Mouse (Mus musculus) left cerebral cortex, postnatal 10 days (tissue): Measurements from ENCODE around the gene Rcan2. TPM values are rescaled to one million over a fixed set of nuclear protein-coding genes. Genes with fewer than 3 reads are reported as not detected.

Source experiments
- DNase-seq, 2 experiments: peaks; one replicate each; pipeline ENCODE4 v3.0.0; 2021 to 2022; ENCODE audit warnings: low spot score in 2 of 2, mixed read lengths in 1 of 2; ENCODE audit errors: extremely low spot score in 1 of 2
- intact Hi-C: fragments of 180-260 bp; cut with DNase I; formaldehyde crosslinking; loops from one replicate; pipeline ENCODE4 v1.15.1; 2025
- total RNA-seq, 2 experiments: library from RNA; stranded (reverse); gene quantifications; 2 replicates each; pipeline ENCODE4 v1.2.3; 2021

Gene Rcan2
- total RNA-seq, 2 experiments from 2014 or later = 65.5 to 70.4 TPM

DNA sequence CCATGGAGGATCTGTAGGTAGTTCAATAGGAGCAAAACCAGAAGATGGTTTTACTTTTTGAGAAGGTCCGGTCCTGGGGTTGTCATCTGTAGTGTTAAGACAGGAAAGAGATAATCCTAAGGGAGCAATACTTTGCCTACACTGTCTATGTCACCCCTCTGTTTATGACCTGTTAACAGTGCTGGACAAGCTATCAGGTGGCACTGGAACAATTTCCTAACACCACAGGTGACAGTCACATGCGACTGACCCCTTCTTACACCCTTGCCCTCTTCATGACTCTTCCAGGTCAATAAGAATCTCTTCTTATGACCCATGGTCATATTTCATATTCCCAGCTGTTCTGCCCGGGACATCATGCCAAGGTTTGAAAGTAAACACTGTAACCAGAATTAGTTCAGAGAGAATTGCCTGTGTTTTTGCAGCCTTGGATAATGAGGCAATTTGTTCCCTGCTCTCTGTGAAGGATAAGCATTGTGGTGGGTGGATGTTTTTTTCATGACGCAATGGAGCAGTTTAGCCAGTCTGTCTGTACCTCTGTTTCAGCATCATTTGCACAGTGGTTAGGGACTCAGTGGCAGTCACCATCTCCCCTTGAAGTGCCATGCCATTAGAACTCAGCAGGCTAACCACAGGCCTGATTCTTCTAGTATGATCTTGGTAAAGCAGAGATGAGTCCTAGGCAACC lies 98.4 kb downstream of the Rcan2 start:
- no peak for DNase-seq
- intact Hi-C loops = no loop called here

DNA sequence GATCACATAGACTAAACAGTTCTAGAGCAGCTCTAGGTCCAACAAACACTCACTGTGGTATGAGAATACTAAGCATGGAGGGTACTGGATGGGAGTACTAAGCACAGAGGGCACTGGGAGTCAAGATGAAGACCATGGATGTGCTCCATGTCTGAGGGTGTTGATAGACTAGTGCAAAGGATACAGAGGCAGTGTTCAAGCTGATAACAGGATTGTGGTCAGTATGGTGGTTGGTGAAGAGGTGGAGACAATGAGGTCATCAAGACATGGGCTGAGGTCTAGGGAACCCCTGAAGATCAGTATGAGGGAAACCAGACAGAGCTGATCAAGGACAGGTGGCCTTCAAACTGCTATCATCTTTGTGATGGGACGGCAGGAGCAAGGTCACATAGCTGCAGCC lies 99.0 kb downstream of the Rcan2 start:
- intact Hi-C loops = no loop called here
- no peak for DNase-seq

DNA sequence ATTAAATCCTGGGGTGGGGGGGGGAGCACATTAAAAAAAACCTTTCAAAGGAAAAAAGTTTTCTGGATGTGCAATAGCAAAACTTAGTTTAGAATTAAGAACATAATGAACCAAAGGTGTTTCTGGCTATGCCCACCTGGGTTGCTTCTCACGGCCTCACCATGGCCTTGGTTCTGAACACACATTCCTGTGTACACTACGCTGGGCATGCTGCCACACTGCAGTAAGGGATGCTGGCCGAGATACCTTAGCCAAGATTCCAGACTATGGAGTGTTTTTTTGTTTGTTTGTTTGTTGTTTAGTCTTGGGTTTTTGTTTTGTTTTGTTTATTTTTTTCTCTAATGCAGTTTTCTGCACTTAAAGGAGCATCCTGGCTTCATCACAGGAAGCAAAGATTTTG lies 100.3 kb downstream of the Rcan2 start:
- intact Hi-C loops = no loop called here
- DNase-seq = no peak

DNA sequence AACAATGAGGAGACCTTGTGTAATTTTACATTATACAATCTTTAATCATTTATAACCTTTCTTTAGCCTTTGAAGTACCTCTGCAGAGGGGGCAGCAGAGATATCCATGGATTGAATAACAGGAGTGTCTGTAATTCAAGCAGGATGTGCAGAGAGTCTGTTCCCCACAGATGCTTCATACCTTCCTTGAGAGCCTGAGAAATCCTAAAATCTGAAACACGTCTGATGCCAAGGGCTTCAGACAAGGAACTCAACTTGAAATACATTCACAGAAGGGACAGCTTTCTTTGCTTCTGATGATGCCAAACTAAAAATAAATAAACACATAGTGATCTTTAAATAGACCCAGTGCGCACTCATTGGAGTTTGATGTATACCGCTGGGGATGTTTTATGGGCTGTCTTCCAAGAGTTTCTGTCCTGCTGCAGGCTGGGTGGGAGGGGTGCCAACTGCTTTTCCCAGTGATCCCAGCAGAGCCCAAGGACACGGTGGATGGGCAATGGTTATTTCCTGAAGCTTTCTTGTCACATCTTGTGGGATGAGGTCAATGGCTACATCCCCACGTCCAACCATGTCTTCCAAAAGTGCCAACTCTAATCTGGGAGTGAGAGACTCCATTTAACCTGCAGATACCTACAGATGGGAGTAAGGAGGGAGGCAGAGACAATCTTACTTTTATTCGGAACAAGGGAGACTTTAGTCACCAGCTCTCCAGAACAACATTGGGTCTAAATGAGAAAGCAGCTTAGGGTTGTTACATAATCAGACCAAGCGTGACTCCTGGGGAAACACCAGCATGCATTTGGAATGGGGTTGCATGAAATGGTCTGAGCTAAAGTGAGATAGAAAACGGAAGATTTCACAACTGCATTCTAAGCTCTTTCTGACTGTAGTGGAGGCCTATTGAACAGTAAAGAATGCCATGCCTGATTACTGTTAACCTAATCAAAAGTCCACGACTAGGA lies 102.9 kb downstream of the Rcan2 start:
- DNase-seq = peak in 1 of 2 experiments; percentile 31
- intact Hi-C loops = no loop called here

DNA sequence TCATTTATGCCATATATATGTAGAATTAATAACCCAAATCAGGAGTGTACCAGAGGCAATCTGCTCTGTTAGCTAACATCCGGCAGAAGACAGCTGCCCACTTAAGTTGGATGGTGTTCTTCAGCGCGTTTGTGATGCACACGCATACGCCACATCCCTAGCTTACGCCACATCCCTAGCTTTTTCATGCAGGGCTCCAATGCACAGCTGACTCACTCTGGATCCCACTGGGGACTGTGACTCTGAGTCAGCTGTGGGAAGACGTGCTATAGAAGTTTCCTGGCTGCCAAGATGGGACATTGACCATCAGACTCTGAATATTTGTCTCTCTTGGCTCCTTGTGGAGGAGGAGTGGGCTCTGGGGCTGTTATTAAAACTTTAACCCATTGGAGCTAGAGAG lies 103.7 kb downstream of the Rcan2 start:
- intact Hi-C loops = no loop called here
- DNase-seq = no peak

DNA sequence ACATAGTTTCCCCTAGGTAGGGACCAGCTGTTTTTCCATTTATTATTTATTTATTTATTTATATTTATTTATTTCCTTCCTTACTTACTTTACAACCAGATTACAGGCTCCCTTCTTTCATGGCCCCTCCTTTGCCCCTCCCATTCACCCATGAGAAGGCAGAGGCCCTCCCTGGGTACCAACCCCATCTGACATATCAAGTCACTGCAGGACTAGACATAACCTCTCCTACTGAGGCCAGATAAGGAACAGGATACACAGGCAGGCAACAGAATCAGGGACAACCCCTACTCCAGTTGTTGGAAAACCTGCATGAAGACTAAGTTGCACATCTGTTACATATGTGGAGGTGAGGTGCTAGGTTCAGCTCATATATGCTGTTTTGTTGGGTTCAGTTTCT lies 105.6 kb downstream of the Rcan2 start:
- DNase-seq = no peak
- intact Hi-C loops = no loop called here

DNA sequence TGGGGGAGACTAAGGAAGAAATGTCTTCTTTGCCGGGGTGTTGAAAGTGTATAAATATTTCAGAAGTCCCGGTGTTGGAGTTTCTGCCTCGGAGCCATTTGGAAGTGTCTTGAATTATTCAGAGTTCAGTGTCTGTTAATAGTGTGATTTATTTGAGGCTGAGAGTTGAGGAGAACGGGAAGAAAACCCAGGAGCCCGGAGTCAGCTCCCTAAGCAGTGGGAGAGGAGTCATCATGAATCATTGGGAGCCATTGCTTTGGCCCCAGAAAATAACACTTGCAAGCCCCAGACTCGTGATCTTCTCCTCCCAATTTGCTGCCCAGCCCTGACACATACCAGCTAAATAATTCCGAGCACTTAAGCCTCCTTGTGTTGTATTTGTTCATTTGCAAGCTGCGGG lies 115.0 kb downstream of the Rcan2 start:
- no peak for DNase-seq
- intact Hi-C loops = no loop called here

DNA sequence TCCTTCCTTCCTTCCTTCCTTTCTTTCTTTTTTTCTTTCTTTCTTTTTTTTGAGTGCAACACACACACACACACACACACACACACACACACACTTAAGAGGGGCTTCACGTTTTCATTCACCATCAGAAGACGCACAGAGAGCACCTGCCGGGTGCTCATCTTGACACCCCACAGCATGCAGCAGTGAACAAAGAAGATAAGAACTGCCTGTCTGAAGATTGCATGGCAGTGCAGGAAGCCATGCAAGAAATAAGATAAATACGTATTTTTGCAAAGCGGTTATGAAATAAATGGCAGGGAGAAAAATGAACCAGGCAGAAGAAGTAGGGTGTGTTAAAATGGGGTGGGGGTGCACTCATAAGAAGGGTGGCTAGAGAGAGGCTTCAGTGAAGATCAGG lies 116.0 kb downstream of the Rcan2 start:
- no peak for DNase-seq
- intact Hi-C loops = no loop called here

GRCm38 (mm10) chr17:43929856-43930255 lies 128.7 kb downstream of the Rcan2 start:
- no peak for DNase-seq
- intact Hi-C loops = no loop called here

DNA sequence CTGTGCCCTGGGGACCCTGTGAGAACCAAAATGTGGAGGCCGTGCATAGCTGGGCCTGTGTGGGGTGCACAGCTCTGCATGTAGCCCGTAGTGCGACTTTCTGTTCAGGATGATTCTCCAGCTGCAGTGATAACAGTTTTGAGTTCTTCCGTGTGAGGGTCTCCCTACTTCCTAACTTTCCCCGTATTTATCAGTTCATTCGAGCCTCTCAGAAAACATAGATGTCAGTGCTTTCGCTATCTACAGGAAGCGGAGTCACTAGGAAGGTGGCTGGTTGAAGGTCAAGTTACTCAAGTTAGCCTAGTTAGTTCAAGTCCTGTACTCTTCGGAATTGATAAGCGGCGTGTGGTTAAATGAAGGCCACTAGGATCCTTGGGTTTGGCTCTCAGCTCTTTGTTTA lies 130.6 kb downstream of the Rcan2 start:
- intact Hi-C loops = no loop called here
- no peak for DNase-seq

DNA sequence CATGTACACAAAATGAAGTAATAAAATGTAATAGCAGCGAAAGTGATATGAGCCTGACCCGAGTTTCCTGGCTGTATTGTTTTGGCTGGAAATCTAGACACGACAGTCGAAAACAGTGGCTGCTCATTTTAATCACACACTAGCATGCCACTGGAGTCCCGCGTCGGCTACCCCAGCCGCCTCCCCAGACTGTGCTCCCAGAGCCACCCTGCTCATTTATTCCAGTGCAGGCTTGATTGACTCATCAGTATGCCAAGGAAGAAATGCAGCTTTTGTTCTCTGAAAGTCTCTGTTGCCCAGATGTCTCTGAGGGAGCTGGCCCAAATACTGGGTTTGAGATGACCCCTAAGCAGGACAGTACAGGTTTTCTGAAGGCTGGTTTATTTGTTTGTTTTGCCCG lies 132.9 kb downstream of the Rcan2 start:
- no peak for DNase-seq
- intact Hi-C loops = no loop called here

GRCm38 (mm10) chr17:43952219-43952618 lies 151.1 kb downstream of the Rcan2 start:
- intact Hi-C loops = no loop called here
- DNase-seq = no peak

- intact Hi-C loops = no loop called here
- peak in 1 of 2 experiments; percentile 53 for DNase-seq
These were observed 151.7 kb downstream of the Rcan2 start for GRCm38 (mm10) chr17:43952661-43953534.

- intact Hi-C loops = no loop called here
- no peak for DNase-seq
These were observed 152.4 kb downstream of the Rcan2 start for GRCm38 (mm10) chr17:43953535-43953918.

- DNase-seq = no peak
- intact Hi-C loops = no loop called here
These were observed 158.6 kb downstream of the Rcan2 start for GRCm38 (mm10) chr17:43959797-43960196.

DNA sequence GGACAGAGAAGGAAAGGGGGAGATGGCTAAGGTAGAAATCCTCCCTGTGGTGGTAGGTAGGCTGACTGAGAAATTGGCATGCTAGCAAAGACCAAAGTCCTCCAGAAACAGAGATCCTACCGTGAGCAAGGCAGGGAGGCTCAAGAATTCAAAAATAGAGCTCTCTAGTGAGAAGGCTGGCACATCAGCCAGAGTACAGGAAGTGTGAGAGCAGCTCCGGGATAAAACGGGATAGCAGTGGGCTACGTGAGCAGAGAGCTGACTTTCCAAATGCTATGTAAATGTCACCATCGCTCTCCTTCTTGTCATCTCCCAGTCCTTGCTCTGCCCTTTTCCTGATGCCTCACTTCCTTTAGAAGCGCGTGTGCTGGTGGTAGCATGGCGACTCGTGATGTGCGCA lies 168.8 kb downstream of the Rcan2 start:
- intact Hi-C loops = no loop called here
- no peak for DNase-seq

DNA sequence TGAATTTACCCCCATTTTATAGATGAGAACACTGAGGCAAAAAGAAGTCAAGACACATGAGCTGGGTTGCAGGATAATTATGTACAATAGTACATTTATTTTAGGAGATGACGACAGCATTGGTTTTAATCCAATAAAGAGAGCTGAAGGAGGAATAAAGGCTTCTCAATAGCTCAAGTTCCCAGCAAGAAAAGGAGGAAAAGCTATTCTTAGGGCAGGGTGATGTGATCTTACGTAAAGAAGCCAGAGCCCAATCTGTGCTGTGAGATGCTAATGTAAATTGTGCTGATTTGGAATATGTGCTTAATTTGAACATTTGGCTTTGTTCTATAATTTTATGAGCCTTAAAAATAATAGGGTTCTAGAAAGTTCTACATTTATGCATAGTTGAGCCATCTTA lies 176.4 kb downstream of the Rcan2 start:
- intact Hi-C loops = no loop called here
- DNase-seq = no peak

DNA sequence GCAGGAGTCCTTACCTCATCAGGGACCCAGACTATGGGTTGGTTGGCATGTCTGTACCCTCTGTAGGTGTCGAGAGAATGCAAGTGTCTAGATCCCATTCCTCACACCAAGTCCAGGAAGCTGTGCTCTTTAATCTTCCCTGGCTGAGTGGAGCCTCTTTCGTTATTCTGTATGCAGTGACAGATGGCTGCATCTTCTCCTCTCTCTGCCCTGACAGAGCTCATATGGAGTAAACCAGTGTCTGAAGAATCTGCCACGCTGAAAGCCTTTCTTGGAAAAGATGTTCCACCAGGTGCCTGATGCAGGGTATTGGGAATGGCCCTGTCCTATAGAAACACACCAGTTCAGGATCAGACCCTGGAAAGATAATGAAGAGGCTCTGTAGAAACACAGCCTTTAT lies 178.8 kb downstream of the Rcan2 start:
- no peak for DNase-seq
- intact Hi-C loops = no loop called here

GRCm38 (mm10) chr17:43982505-43982904 lies 181.4 kb downstream of the Rcan2 start:
- intact Hi-C loops = no loop called here
- no peak for DNase-seq
